Mouse (Mus musculus) hindbrain, embryonic 14.5 days (tissue): Measurements from ENCODE around the gene 1700025F22Rik. TPM values are rescaled to one million over a fixed set of nuclear protein-coding genes. Genes with fewer than 3 reads are reported as not detected.
A peak's percentile ranks its signal among the peaks of the same experiment; 100 is the strongest.
"Not testable (repeated sequence)": the region's sequence is repeated elsewhere in the genome, so short reads cannot be mapped to it uniquely, and the experiment has no call there.

Experiments used
- ATAC-seq: fragments of 200-750 bp; cut with Nextera tagmentation; 2 replicates; pipeline ENCODE4 v1.8.0; 2017; ENCODE audit warnings: moderate number of reproducible peaks, mild to moderate bottlenecking, moderate TSS enrichment, moderate library complexity; ENCODE audit not compliant: low FRiP score
- DNase-seq: peaks from one replicate; pipeline ENCODE4 v3.0.0-alpha.2; 2015; ENCODE audit warnings: low spot score
- H3K27ac ChIP-seq: fragments of 300-500 bp; sonication (generic); 2 replicates; pipeline ENCODE4 v1.5.1; 2014; ENCODE audit warnings: mild to moderate bottlenecking, moderate library complexity
- H3K27me3 ChIP-seq: fragments of 300-500 bp; sonication (generic); 2 replicates; pipeline ENCODE4 v1.6.1; 2014; ENCODE audit warnings: mild to moderate bottlenecking, low read length, mixed read lengths; ENCODE audit not compliant: control insufficient read depth, insufficient read depth
- H3K36me3 ChIP-seq: fragments of 300-500 bp; sonication (generic); replicated peaks from 2 replicates; pipeline ENCODE4 v1.6.1; 2014; ENCODE audit not compliant: control insufficient read depth, insufficient read depth
- H3K4me1 ChIP-seq: fragments of 300-500 bp; sonication (generic); replicated peaks from 2 replicates; pipeline ENCODE4 v1.6.1; 2014; ENCODE audit warnings: antibody characterized with exemption, low read length, mixed read lengths; ENCODE audit not compliant: control insufficient read depth, insufficient read depth
- H3K4me2 ChIP-seq: fragments of 300-500 bp; sonication (generic); replicated peaks from 2 replicates; pipeline ENCODE4 v1.6.1; 2014; ENCODE audit warnings: mild to moderate bottlenecking, moderate library complexity
- H3K4me3 ChIP-seq: fragments of 300-500 bp; sonication (generic); replicated peaks from 2 replicates; pipeline ENCODE4 v1.5.1; 2014; ENCODE audit warnings: mild to moderate bottlenecking, low read length
- H3K9ac ChIP-seq: fragments of 300-500 bp; sonication (generic); 2 replicates; pipeline ENCODE4 v1.6.1; 2014
- H3K9me3 ChIP-seq: fragments of 300-500 bp; sonication (generic); 2 replicates; pipeline ENCODE4 v1.6.1; 2016; ENCODE audit warnings: low read length; ENCODE audit not compliant: control insufficient read depth
- WGBS: fragments of 180-500 bp; shearing (Covaris S2); extraction: QIAGEN DNeasy Blood & Tissue Kit; methylation state at CpG from one replicate; pipeline ENCODE4 v1.1.7; 2014; 5-methylcytosine and 5-hydroxymethylcytosine counted together
- polyA plus RNA-seq: library from polyadenylated mRNA; unstranded; fragments of >200 nt; fragmentation: Nextera tagmentation; extraction: Ambion mirVana; gene quantifications from 2 replicates; pipeline ENCODE4 v1.2.1, GENCODE M21; 2014

1700025F22Rik gene
- polyA plus RNA-seq, 1 experiment from 2014 or later: not detected

DNA sequence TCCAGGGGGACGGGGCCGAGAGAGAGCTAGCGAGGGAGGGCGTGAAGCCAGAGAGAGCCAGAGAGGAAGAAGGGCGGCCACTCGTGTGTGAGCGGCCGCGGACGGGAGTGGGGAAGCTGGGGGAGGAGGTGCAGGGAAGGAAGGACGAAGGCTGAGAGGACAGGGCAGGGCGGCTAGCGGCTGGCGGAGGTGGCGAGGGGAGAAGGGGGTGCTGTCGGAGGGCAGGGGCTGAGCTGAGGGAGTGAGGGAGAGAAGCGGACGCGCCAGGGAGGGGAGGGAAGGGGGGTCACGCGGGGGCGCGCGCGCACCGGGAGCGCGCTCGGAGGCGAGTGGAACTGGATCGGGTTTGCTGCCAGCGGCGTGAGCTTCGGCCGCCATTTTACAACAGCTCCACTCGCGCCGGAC lies 44.1 kb downstream of the 1700025F22Rik start:
- peak overlapping the region; percentile 33 for H3K4me3 ChIP-seq
- peak overlapping the region; percentile 45 for H3K4me2 ChIP-seq
- under 1% methylated on average over 8 of the region's 38 CpGs for WGBS
- not testable (repeated sequence) for H3K27ac ChIP-seq, H3K27me3 ChIP-seq, DNase-seq, H3K36me3 ChIP-seq, H3K4me1 ChIP-seq
- peak overlapping the region; percentile 60 for H3K9ac ChIP-seq
- peak; percentile 99 for ATAC-seq
- H3K9me3 ChIP-seq: peaks cover 16% of the 10 kb centered on the region; the same call in 1 of the 2 replicates

DNA sequence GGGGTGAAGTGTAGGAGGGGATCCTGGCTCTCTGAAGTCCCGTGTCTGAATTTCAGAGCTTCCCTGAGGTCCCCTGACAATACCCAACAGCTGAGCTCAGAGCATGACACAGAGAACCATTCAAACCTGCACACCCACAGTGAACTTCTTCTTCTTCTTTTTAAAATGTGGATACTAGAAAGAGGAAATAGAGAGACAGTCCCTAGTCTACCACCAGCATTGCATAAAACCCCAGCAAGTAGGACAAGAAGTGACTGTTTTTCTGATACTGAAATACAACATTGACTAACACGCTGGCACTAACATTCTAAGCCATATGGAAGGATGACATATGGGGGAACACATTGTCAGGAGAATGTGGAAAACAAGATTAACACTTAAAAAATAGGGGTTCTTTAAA lies 45.8 kb downstream of the 1700025F22Rik start:
- Histone ChIP-seq H3K36me3 (no peaks in the 10 kb centered on the region), H3K9ac (no peak overlapping the region), H3K4me2 (no peak overlapping the region), H3K27me3 (no peaks in the 10 kb centered on the region), H3K9me3 (no peaks in the 10 kb centered on the region), H3K27ac (no peak overlapping the region), H3K4me1 (no peaks in the 10 kb centered on the region), H3K4me3 (no peak overlapping the region)
- no peak for DNase-seq
- WGBS: 90% methylated on average over 2 of the region's 2 CpGs
- ATAC-seq: no peak

DNA sequence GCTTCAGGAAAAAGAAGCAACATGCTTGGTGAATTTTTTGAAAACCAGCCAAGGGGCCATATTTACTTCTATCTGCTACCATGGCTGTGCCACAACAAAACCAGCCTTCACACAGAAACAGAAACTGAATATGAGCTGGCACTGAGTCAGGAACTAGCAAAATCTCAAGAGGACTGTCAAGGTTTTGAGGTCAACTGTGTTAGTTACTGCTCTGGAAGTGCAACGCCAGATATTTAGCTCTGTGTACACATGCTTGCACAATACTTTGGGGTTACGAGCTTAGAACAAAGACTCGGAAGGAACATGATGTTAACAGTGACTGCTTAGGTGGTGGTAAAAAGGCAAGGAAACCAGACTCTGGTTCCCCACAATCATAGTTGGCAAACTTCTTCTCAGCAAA lies 57.4 kb downstream of the 1700025F22Rik start:
- no peaks in the 10 kb centered on the region for H3K4me1 ChIP-seq
- H3K27me3 ChIP-seq: no peaks in the 10 kb centered on the region
- no peaks in the 10 kb centered on the region for H3K9me3 ChIP-seq
- no peak overlapping the region for H3K9ac ChIP-seq
- H3K27ac ChIP-seq: no peak overlapping the region
- H3K36me3 ChIP-seq: no peaks in the 10 kb centered on the region
- 89% methylated on average over 3 of the region's 3 CpGs for WGBS
- H3K4me2 ChIP-seq: no peak overlapping the region
- ATAC-seq: no peak
- H3K4me3 ChIP-seq: no peak overlapping the region
- no peak for DNase-seq

DNA sequence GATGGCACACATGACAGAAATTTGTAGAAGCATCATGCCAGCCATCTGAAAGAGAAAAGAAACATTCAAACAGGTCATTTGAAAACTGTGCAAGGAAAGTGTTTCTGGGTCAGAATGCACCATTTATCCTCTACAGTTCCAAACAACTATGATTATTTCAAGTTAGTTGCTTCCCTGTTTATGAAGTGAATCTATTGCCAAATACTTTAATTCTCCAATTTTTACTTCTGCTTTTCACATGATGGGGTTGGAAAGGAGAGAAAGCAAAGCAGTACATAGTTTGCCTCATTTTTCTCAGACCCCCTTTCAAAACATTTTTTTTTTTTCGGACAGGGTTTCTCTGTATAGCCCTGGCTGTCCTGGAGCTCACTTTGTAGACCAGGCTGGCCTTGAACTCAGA lies 63.2 kb downstream of the 1700025F22Rik start:
- Histone ChIP-seq H3K9ac (no peak overlapping the region), H3K27ac (no peak overlapping the region), H3K9me3 (no peaks in the 10 kb centered on the region), H3K27me3 (no peaks in the 10 kb centered on the region), H3K4me2 (no peak overlapping the region), H3K4me3 (no peak overlapping the region), H3K4me1 (no peaks in the 10 kb centered on the region), H3K36me3 (no peaks in the 10 kb centered on the region)
- no peak for DNase-seq
- WGBS: 87% methylated on average over 1 of the region's 1 CpGs
- no peak for ATAC-seq

DNA sequence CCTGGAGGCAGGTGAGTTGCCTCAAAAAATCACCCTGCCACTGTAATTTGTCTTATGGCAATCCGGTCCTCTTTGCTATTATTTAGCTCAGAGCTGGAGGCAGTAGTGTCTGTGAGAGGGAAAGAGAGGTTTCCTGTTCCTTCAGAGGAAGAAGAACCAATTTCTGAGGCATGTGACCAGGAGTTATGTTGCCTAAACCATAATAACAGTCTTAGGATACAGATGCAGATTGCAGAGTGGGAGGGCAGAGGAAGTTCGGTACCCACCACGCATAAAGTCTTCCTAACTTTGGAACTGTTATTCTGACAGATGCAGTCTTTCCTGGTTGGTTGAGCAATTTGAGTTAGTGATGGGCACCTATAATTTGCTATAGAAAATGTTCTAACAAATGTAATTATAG lies 66.7 kb downstream of the 1700025F22Rik start:
- H3K4me1 ChIP-seq: no peaks in the 10 kb centered on the region
- ATAC-seq (no peak), DNase-seq (no peak)
- no peak overlapping the region for H3K27ac ChIP-seq
- no peak overlapping the region for H3K9ac ChIP-seq
- 87% methylated on average over 3 of the region's 3 CpGs for WGBS
- H3K27me3 ChIP-seq: peaks cover 7% of the 10 kb centered on the region
- no peaks in the 10 kb centered on the region for H3K9me3 ChIP-seq
- no peak overlapping the region for H3K4me3 ChIP-seq
- H3K4me2 ChIP-seq: no peak overlapping the region
- H3K36me3 ChIP-seq: no peaks in the 10 kb centered on the region

DNA sequence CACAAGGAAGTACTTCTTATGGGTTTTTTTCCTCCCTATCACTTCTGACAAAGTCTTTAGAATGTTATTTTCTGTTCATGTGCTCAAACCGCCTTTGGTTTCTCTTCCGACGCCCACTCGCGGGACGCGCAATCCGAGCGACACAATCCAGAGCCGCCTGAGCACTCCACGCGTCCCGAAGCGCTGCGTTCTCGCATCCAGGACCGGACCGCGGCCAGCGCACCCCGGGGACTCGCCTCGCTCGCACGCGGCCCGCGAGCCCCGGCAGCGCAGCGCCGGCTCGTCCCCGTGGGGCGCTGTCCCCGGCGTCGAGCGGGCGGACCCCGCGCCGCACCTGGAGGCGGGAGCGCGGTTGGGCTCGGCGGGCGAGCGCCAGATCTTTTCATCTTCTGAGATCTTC lies 73.0 kb downstream of the 1700025F22Rik start:
- H3K9me3 ChIP-seq, ATAC-seq, DNase-seq, H3K36me3 ChIP-seq, H3K27ac ChIP-seq, H3K4me1 ChIP-seq: not testable (repeated sequence)
- H3K4me2 ChIP-seq: peak overlapping the region; percentile 60
- H3K27me3 ChIP-seq: peaks cover 16% of the 10 kb centered on the region
- H3K4me3 ChIP-seq: peak overlapping the region; percentile 34
- peak overlapping the region; percentile 44; the same call in 1 of the 2 replicates for H3K9ac ChIP-seq
- 6% methylated on average over 48 of the region's 50 CpGs for WGBS

Other genes with a start within 250 kb of the 1700025F22Rik start
- gene Zp1, start 244.7 kb downstream of the 1700025F22Rik start, polyA plus RNA-seq: 0.30 and 0.47 TPM in 2 replicates
- gene Ptgdr2, start 228.2 kb downstream of the 1700025F22Rik start, polyA plus RNA-seq: 0.23 and 0.24 TPM in 2 replicates
- 11.6 and 12.8 TPM in 2 replicates for gene Ccdc86, start 216.1 kb downstream of the 1700025F22Rik start, polyA plus RNA-seq
- gene Ms4a10, start 190.7 kb downstream of the 1700025F22Rik start, polyA plus RNA-seq: not detected in 2 replicates
- not detected in 2 replicates for gene Ms4a15, start 172.1 kb downstream of the 1700025F22Rik start, polyA plus RNA-seq
- not detected in 2 replicates for gene Ms4a18, start 147.3 kb downstream of the 1700025F22Rik start, polyA plus RNA-seq
- not detected in 2 replicates for gene Ms4a8a, start 84.2 kb downstream of the 1700025F22Rik start, polyA plus RNA-seq
- not detected in 2 replicates for gene 1700017D01Rik, start 34.4 kb downstream of the 1700025F22Rik start, polyA plus RNA-seq
- not detected in 2 replicates for gene Ms4a13, start 31.4 kb upstream of the 1700025F22Rik start, polyA plus RNA-seq
- gene Ms4a12, start 67.1 kb upstream of the 1700025F22Rik start, polyA plus RNA-seq: not detected in 2 replicates
- not detected in 2 replicates for gene Ms4a1, start 100.9 kb upstream of the 1700025F22Rik start, polyA plus RNA-seq
- not detected in 2 replicates for gene Ms4a5, start 118.6 kb upstream of the 1700025F22Rik start, polyA plus RNA-seq
- gene Ms4a14, start 149.1 kb upstream of the 1700025F22Rik start, polyA plus RNA-seq: 0.05 TPM in 2 replicates
- 4.0 and 4.5 TPM in 2 replicates for gene Ms4a7, start 170.8 kb upstream of the 1700025F22Rik start, polyA plus RNA-seq
- gene Ms4a4a, start 210.2 kb upstream of the 1700025F22Rik start, polyA plus RNA-seq: 1.2 and 1.7 TPM in 2 replicates
- 0.11 TPM in 1 of 2 replicates, not detected in the other for gene Ms4a4c, start 239.4 kb upstream of the 1700025F22Rik start, polyA plus RNA-seq